Mouse (Mus musculus): ENCODE data around the gene Rbbp8nl. TPM values are rescaled to one million over a fixed set of nuclear protein-coding genes. Genes with fewer than 3 reads are reported as not detected.

The Rbbp8nl gene
- polyA plus RNA-seq, 1 experiment from 2014 or later = not detected

DNA sequence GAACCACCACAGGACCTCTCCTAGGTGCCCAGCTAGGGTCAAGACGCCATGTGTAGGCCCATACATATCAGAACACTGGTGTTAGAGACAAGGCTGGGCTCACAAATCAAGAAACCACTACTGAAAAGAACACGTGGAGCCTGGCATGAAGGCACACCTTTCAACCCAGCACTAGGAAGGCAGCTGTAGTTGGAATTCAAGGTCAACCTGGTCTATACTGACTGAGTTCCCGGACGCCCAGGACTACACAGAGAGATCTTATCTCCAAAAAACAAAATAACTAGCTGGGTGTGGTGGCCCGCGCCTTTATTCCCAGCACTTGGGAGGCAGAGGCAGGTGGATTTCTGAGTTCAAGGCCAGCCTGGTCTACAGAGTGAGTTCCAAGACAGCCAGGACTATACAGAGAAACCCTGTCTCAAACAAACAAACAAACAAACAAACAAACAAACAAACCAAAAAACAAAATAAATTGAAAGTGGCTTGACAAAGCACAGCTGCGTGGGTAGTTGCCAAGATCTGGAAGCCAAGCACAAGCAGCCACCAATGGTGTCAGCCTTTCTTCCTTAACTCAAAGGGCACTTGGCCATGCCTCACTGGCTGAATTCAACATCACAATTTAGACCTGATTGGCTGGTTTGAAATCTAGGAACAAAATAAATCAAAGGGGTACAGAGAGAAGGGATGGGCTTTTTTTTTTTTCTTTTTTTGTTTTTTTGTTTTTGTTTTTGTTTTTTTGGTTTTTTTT is 51.9 kb downstream of the Rbbp8nl start:
- Histone ChIP-seq H3K9me3 (replicated peaks) (no peaks in the 10 kb centered on the region), H3K27ac (replicated peaks) (peak overlapping the region; percentile 92), H3K4me1 (replicated peaks) (peaks cover 56% of the 10 kb centered on the region), H3K4me3 (replicated peaks) (no peak overlapping the region), H3K4me2 (peak overlapping the region; percentile 46), H3K9ac (no peak overlapping the region), H3K27me3 (no peaks in the 10 kb centered on the region), H3K36me3 (replicated peaks) (no peaks in the 10 kb centered on the region)
- ATAC-seq (ENCODE audit: insufficient read depth) = no peak
- 68% methylated on average over 7 of the region's 7 CpGs for WGBS (ENCODE audit: insufficient replicate concordance)

GRCm38 (mm10) chr2:180236930-180237329 is 52.7 kb downstream of the Rbbp8nl start:
- no peaks in the 10 kb centered on the region for H3K36me3 ChIP-seq (replicated peaks)
- no peaks in the 10 kb centered on the region for H3K27me3 ChIP-seq
- H3K4me2 ChIP-seq = peak overlapping the region; percentile 46
- ATAC-seq (ENCODE audit: insufficient read depth) = peak; percentile 93
- 36% methylated on average over 3 of the region's 3 CpGs for WGBS (ENCODE audit: insufficient replicate concordance)
- no peaks in the 10 kb centered on the region for H3K9me3 ChIP-seq (replicated peaks)
- no peak overlapping the region for H3K4me3 ChIP-seq (replicated peaks)
- peaks cover 60% of the 10 kb centered on the region for H3K4me1 ChIP-seq (replicated peaks)
- no peak overlapping the region for H3K9ac ChIP-seq
- peak overlapping the region; percentile 92 for H3K27ac ChIP-seq (replicated peaks)

- H3K27ac ChIP-seq (replicated peaks) = peak overlapping the region; percentile 92
- H3K4me2 ChIP-seq = peak overlapping the region; percentile 46
- WGBS (ENCODE audit: insufficient replicate concordance) = 21% methylated on average over 3 of the region's 3 CpGs
- H3K36me3 ChIP-seq (replicated peaks) = no peaks in the 10 kb centered on the region
- peaks cover 60% of the 10 kb centered on the region for H3K4me1 ChIP-seq (replicated peaks)
- no peaks in the 10 kb centered on the region for H3K27me3 ChIP-seq
- peak overlapping the region; percentile 32 for H3K4me3 ChIP-seq (replicated peaks)
- ATAC-seq (ENCODE audit: insufficient read depth) = peak; percentile 83
- peak overlapping the region; percentile 45 for H3K9ac ChIP-seq
- H3K9me3 ChIP-seq (replicated peaks) = no peaks in the 10 kb centered on the region
Observed at GRCm38 (mm10) chr2:180236500-180236899, 53.2 kb downstream of the Rbbp8nl start.

DNA sequence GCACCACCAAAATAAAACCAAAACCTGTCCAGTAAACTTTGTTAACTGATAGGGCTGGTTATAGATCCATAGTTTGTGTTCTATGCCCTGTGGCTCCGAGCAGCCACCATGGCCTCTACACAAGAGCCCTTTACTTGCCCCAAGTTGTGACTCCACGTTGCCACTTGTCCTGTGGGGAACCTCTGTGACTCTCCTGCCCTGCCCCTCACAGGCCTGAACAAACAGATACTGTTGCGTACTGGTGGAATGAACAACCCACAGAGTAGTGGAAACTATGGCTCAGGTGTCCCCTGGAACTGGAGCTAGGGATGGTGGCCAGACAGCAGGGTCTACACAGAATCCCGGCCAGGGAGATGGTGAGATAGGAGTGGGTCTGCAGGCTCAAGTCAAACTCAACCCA is 53.9 kb downstream of the Rbbp8nl start:
- Histone ChIP-seq H3K27me3 (no peaks in the 10 kb centered on the region), H3K4me1 (replicated peaks) (peaks cover 60% of the 10 kb centered on the region), H3K9ac (0 out of 2 replicates have a peak overlapping the region, but pooled peaks have one; percentile 16), H3K9me3 (replicated peaks) (no peaks in the 10 kb centered on the region), H3K27ac (replicated peaks) (peak overlapping the region; percentile 92), H3K36me3 (replicated peaks) (no peaks in the 10 kb centered on the region), H3K4me2 (peak overlapping the region; percentile 46), H3K4me3 (replicated peaks) (peak overlapping the region; percentile 32)
- no peak for ATAC-seq (ENCODE audit: insufficient read depth)
- WGBS (ENCODE audit: insufficient replicate concordance) = 67% methylated on average over 4 of the region's 4 CpGs

GRCm38 (mm10) chr2:180234980-180235379 is 54.7 kb downstream of the Rbbp8nl start:
- 55% methylated on average over 6 of the region's 6 CpGs for WGBS (ENCODE audit: insufficient replicate concordance)
- Histone ChIP-seq H3K27me3 (no peaks in the 10 kb centered on the region), H3K4me3 (replicated peaks) (no peak overlapping the region), H3K4me2 (peak overlapping the region; percentile 46), H3K4me1 (replicated peaks) (peaks cover 60% of the 10 kb centered on the region), H3K36me3 (replicated peaks) (no peaks in the 10 kb centered on the region), H3K9me3 (replicated peaks) (no peaks in the 10 kb centered on the region), H3K9ac (no peak overlapping the region), H3K27ac (replicated peaks) (0 out of 2 replicates have a peak overlapping the region, but pooled peaks have one; percentile 92)
- ATAC-seq (ENCODE audit: insufficient read depth) = no peak

- Histone ChIP-seq H3K9me3 (replicated peaks) (no peaks in the 10 kb centered on the region), H3K4me2 (no peak overlapping the region), H3K36me3 (replicated peaks) (no peaks in the 10 kb centered on the region), H3K4me1 (replicated peaks) (peaks cover 60% of the 10 kb centered on the region), H3K9ac (no peak overlapping the region), H3K27ac (replicated peaks) (no peak overlapping the region), H3K4me3 (replicated peaks) (no peak overlapping the region), H3K27me3 (no peaks in the 10 kb centered on the region)
- 83% methylated on average over 8 of the region's 8 CpGs for WGBS (ENCODE audit: insufficient replicate concordance)
- ATAC-seq (ENCODE audit: insufficient read depth) = no peak
Observed at GRCm38 (mm10) chr2:180234353-180234752, 55.3 kb downstream of the Rbbp8nl start.

- Histone ChIP-seq H3K4me2 (no peak overlapping the region), H3K27ac (replicated peaks) (no peak overlapping the region), H3K4me1 (replicated peaks) (peaks cover 54% of the 10 kb centered on the region), H3K4me3 (replicated peaks) (no peak overlapping the region), H3K9me3 (replicated peaks) (no peaks in the 10 kb centered on the region), H3K27me3 (peaks cover 6% of the 10 kb centered on the region; the same call in 1 of the 2 replicates), H3K9ac (no peak overlapping the region), H3K36me3 (replicated peaks) (no peaks in the 10 kb centered on the region)
- WGBS (ENCODE audit: insufficient replicate concordance) = 56% methylated on average over 7 of the region's 7 CpGs
- no peak for ATAC-seq (ENCODE audit: insufficient read depth)
Observed at GRCm38 (mm10) chr2:180233101-180233904, 56.4 kb downstream of the Rbbp8nl start.

GRCm38 (mm10) chr2:180230482-180230881 is 59.2 kb downstream of the Rbbp8nl start:
- H3K9ac ChIP-seq = no peak overlapping the region
- no peaks in the 10 kb centered on the region for H3K9me3 ChIP-seq (replicated peaks)
- peaks cover 46% of the 10 kb centered on the region for H3K4me1 ChIP-seq (replicated peaks)
- no peak overlapping the region for H3K4me3 ChIP-seq (replicated peaks)
- no peak overlapping the region for H3K4me2 ChIP-seq
- H3K36me3 ChIP-seq (replicated peaks) = no peaks in the 10 kb centered on the region
- H3K27me3 ChIP-seq = peaks cover 34% of the 10 kb centered on the region
- WGBS (ENCODE audit: insufficient replicate concordance) = 60% methylated on average over 4 of the region's 4 CpGs
- no peak overlapping the region for H3K27ac ChIP-seq (replicated peaks)
- no peak for ATAC-seq (ENCODE audit: insufficient read depth)

DNA sequence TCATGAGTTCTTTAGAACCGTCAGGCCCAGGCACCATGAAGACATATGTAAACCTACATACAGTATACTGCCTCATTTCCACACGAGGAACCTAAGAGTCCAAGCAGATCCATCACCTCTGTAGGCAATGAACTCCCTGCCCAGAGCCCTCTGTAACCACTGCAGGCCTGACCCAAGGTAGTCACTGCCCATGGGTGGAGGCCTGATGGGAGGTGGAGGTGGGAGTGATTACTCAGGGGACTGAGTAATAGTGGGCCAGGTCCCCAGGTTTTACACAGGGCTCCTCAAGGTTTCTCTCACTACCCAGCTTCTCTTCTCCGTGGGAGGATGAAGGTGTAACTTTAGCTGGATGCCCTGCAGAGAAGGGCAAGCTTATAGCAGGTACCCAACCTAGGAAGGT is 60.5 kb downstream of the Rbbp8nl start:
- Histone ChIP-seq H3K27ac (replicated peaks) (no peak overlapping the region), H3K9ac (no peak overlapping the region), H3K4me3 (replicated peaks) (no peak overlapping the region), H3K9me3 (replicated peaks) (no peaks in the 10 kb centered on the region), H3K4me2 (no peak overlapping the region), H3K27me3 (peaks cover 48% of the 10 kb centered on the region), H3K4me1 (replicated peaks) (peaks cover 44% of the 10 kb centered on the region), H3K36me3 (replicated peaks) (no peaks in the 10 kb centered on the region)
- no peak for ATAC-seq (ENCODE audit: insufficient read depth)
- WGBS (ENCODE audit: insufficient replicate concordance) = 64% methylated on average over 3 of the region's 3 CpGs

- no peak overlapping the region for H3K27ac ChIP-seq (replicated peaks)
- no peak overlapping the region for H3K4me2 ChIP-seq
- no peak overlapping the region for H3K9ac ChIP-seq
- H3K9me3 ChIP-seq (replicated peaks) = no peaks in the 10 kb centered on the region
- no peak for ATAC-seq (ENCODE audit: insufficient read depth)
- H3K27me3 ChIP-seq = peaks cover 53% of the 10 kb centered on the region
- no peak overlapping the region for H3K4me3 ChIP-seq (replicated peaks)
- H3K36me3 ChIP-seq (replicated peaks) = no peaks in the 10 kb centered on the region
- H3K4me1 ChIP-seq (replicated peaks) = peaks cover 41% of the 10 kb centered on the region
- WGBS (ENCODE audit: insufficient replicate concordance) = 56% methylated on average over 7 of the region's 7 CpGs
Observed at GRCm38 (mm10) chr2:180228592-180228991, 61.1 kb downstream of the Rbbp8nl start.

GRCm38 (mm10) chr2:180228060-180228458 is 61.6 kb downstream of the Rbbp8nl start:
- no peak for ATAC-seq (ENCODE audit: insufficient read depth)
- Histone ChIP-seq H3K27ac (replicated peaks) (no peak overlapping the region), H3K9ac (no peak overlapping the region), H3K9me3 (replicated peaks) (no peaks in the 10 kb centered on the region), H3K4me1 (replicated peaks) (peaks cover 35% of the 10 kb centered on the region), H3K4me2 (no peak overlapping the region), H3K27me3 (peaks cover 59% of the 10 kb centered on the region), H3K36me3 (replicated peaks) (no peaks in the 10 kb centered on the region), H3K4me3 (replicated peaks) (no peak overlapping the region)
- 60% methylated on average over 6 of the region's 6 CpGs for WGBS (ENCODE audit: insufficient replicate concordance)
